Mouse (Mus musculus): ENCODE data around the gene Ugt1a2.

DNA sequence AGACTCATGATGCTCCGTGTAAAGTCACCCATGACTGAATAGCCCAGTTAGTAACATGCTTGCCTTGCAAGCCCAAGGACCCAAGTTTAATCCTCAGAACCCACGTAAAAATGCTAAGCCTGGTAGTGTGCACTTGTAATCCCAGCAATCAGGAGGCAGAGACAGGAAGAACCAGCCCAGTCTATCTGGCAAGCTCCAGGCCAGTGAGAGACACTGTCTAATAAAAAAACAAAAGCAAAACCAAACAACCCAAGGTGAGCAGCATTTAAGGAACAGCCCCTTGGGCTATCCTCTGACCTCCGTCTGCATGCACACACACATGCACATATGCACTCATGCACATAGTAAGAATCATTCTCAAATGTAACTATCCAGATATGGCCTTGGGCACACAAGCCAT, 29.2 kb downstream of the Ugt1a2 start:
- TF ChIP-seq POLR2A (IDR thresholded peaks at IDR 0.05; ENCODE audit: extremely low read depth, insufficient read depth, low read length) (no peak), CTCF (IDR thresholded peaks at IDR 0.05; ENCODE audit: low read depth, low read length) (no peak)

All from liver, adult 2 months (tissue).